7 mouse cellular contexts compared by ENCODE assay signal in the genomic region with DNA sequence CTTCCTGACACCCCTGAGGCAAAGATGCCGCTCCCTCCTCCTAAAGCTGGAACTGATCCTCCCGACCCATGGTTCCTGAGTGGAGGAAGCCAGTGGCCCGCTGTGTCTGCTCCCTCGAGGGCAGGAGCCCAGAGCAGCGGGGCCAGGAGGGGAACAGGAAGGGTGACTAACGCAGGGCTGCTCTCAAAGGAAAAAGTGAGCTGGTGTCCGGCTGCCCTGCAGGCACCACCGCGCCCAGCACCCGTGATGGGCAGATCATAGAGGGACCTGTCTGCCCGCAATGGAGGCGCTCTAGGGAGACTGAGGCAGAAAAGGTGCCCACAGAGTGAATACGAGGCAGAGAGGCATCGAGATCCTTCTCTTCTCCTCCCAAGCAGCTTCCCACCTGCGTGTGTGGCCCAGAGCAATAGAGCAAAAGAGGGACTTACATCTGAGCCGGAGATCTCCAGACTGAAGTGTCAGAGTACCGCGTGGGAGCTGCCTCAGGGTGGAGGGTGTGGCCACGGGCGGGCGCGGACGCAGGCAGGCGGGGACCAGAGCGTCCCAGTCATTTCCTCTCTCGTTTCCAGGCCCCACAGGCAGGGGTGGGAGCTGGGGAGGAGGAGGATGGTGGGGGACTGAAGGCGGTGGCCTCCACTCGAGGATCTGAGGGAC. TPM values are rescaled to one million over a fixed set of nuclear protein-coding genes. Genes with fewer than 3 reads are reported as not detected.
DNase-seq lines count a peak whose midpoint lies in the region; ATAC-seq and TF ChIP-seq lines count a peak whose summit lies in the region.

No protein-coding gene starts in this region.

- ATAC-seq in embryonic facial prominence, embryonic 14.5 days (ENCODE audit: low read depth) = peak; percentile 64
- ATAC-seq in stomach, postnatal 0 days (ENCODE audit: low FRiP score, low TSS enrichment) = peak; percentile 78; the same call in 1 of the 2 replicates

- H3K9ac ChIP-seq in embryonic facial prominence, embryonic 14.5 days (ENCODE audit: low read depth, low read length) = peak overlapping the region; percentile 43; the same call in 1 of the 2 replicates
- H3K9ac ChIP-seq in stomach, postnatal 0 days (ENCODE audit: low read length) = peak overlapping the region; percentile 38; the same call in 1 of the 2 replicates

- 2% methylated on average over 24 of the region's 28 CpGs for WGBS in embryonic facial prominence, embryonic 14.5 days
- WGBS in midbrain, embryonic 10.5 days = 4% methylated on average over 28 of the region's 28 CpGs
- WGBS in stomach, postnatal 0 days = 5% methylated on average over 26 of the region's 28 CpGs

- H3K27ac ChIP-seq in embryonic facial prominence, embryonic 14.5 days (replicated peaks; ENCODE audit: low read depth, low read length) = no peak overlapping the region
- H3K27ac ChIP-seq in midbrain, embryonic 10.5 days (replicated peaks) = 0 out of 2 replicates have a peak overlapping the region, but pooled peaks have one; percentile 28
- no peak overlapping the region for H3K27ac ChIP-seq in stomach, postnatal 0 days (replicated peaks)

- 0 out of 2 replicates have a peak, but pooled peaks cover 4% of the 10 kb centered on the region for H3K4me1 ChIP-seq in embryonic facial prominence, embryonic 14.5 days (ENCODE audit: control insufficient read depth, insufficient read depth, low read length)
- peaks cover 12% of the 10 kb centered on the region for H3K4me1 ChIP-seq in midbrain, embryonic 10.5 days
- peaks cover 11% of the 10 kb centered on the region for H3K4me1 ChIP-seq in stomach, postnatal 0 days (replicated peaks; ENCODE audit: control insufficient read depth, insufficient read depth)

- intact Hi-C loops in heart, postnatal 10 days (cut with DNase I) = loop anchor here (5.0 kb wide), 1 partner anchor 39 kb away; no protein-coding TSS in a partner anchor

- H3K4me3 ChIP-seq in embryonic facial prominence, embryonic 14.5 days (ENCODE audit: low read depth, low read length) = peak overlapping the region; percentile 13
- H3K4me3 ChIP-seq in midbrain, embryonic 10.5 days = peak overlapping the region; percentile 41
- H3K4me3 ChIP-seq in stomach, postnatal 0 days (ENCODE audit: low read depth, low read length) = peak overlapping the region; percentile 27

- H3K27me3 ChIP-seq in embryonic facial prominence, embryonic 14.5 days (replicated peaks; ENCODE audit: control insufficient read depth, insufficient read depth, low read length) = peaks cover 27% of the 10 kb centered on the region
- H3K27me3 ChIP-seq in midbrain, embryonic 10.5 days (ENCODE audit: low read depth, poor library complexity, severe bottlenecking) = peaks cover 55% of the 10 kb centered on the region
- no peaks in the 10 kb centered on the region for H3K27me3 ChIP-seq in stomach, postnatal 0 days (ENCODE audit: control insufficient read depth, insufficient read depth, low read length)

- peak overlapping the region; percentile 46 for H3K4me2 ChIP-seq in embryonic facial prominence, embryonic 14.5 days (ENCODE audit: low read depth, low read length)
- H3K4me2 ChIP-seq in stomach, postnatal 0 days (replicated peaks; ENCODE audit: low read depth) = peak overlapping the region; percentile 53

- TF ChIP-seq CTCF in stomach, postnatal 0 days (IDR thresholded peaks at IDR 0.05; ENCODE audit: low read depth) = no peak

- H3K36me3 ChIP-seq in embryonic facial prominence, embryonic 14.5 days (ENCODE audit: control insufficient read depth, insufficient read depth, low read length) = no peaks in the 10 kb centered on the region
- H3K36me3 ChIP-seq in midbrain, embryonic 10.5 days = no peaks in the 10 kb centered on the region
- H3K36me3 ChIP-seq in stomach, postnatal 0 days (ENCODE audit: control insufficient read depth, insufficient read depth, low read length) = no peaks in the 10 kb centered on the region

- peak; percentile 18 for DNase-seq in R1 (ENCODE audit: low read depth, low spot score)
- DNase-seq in embryonic facial prominence, embryonic 14.5 days (ENCODE audit: low spot score) = peak; percentile 32
- DNase-seq in heart, postnatal 10 days = peak; percentile 73 to 74
- peak; percentile 60 to 70 for DNase-seq in kidney, postnatal 36 days
- DNase-seq in midbrain, embryonic 10.5 days (ENCODE audit: low spot score) = peak; percentile 17
- peak; percentile 53 for DNase-seq in stomach, postnatal 0 days (ENCODE audit: low spot score)
- DNase-seq in cerebellum, adult 9-10 months = no peak

- no peaks in the 10 kb centered on the region for H3K9me3 ChIP-seq in embryonic facial prominence, embryonic 14.5 days (ENCODE audit: control insufficient read depth, low read length)
- H3K9me3 ChIP-seq in midbrain, embryonic 10.5 days (replicated peaks) = no peaks in the 10 kb centered on the region; the same call in 1 of the 2 replicates
- no peaks in the 10 kb centered on the region for H3K9me3 ChIP-seq in stomach, postnatal 0 days (ENCODE audit: control insufficient read depth, low read length)

- TF ChIP-seq EP300 in stomach, postnatal 0 days (optimal IDR thresholded peaks at IDR 0.05) = no peak

RNA-seq across cellular contexts. Expression of a gene that starts 0.5 kb away (rescaled TPM):
- 57.0 and 64.6 TPM in 2 replicates for polyA plus RNA-seq in embryonic facial prominence, embryonic 14.5 days (2014; fragmentation: Nextera tagmentation; extraction: Ambion mirVana)
- 10 to 100 TPM; 30.4 to 33.5 TPM for total RNA-seq in heart, postnatal 10 days (2021)
- 10.2 and 10.8 TPM in 2 replicates for polyA plus RNA-seq in midbrain, embryonic 10.5 days (2016; fragmentation: Nextera tagmentation; extraction: Ambion mirVana)
- polyA plus RNA-seq in stomach, postnatal 0 days (2015; fragmentation: Nextera tagmentation; extraction: Ambion mirVana) = 13.3 and 16.0 TPM in 2 replicates

RNA-seq across cellular contexts. Expression of a gene that starts 9.5 kb away (rescaled TPM):
- polyA plus RNA-seq in embryonic facial prominence, embryonic 14.5 days (2014; fragmentation: Nextera tagmentation; extraction: Ambion mirVana) = 37.0 and 40.9 TPM in 2 replicates
- total RNA-seq in heart, postnatal 10 days (2021) = 1 to 10 TPM; 1.3 to 1.6 TPM
- polyA plus RNA-seq in midbrain, embryonic 10.5 days (2016; fragmentation: Nextera tagmentation; extraction: Ambion mirVana) = 0.70 and 2.8 TPM in 2 replicates
- polyA plus RNA-seq in stomach, postnatal 0 days (2015; fragmentation: Nextera tagmentation; extraction: Ambion mirVana) = 19.9 and 20.3 TPM in 2 replicates

RNA-seq across cellular contexts. Expression of a gene that starts 15.2 kb away (rescaled TPM):
- 113 and 135 TPM in 2 replicates for polyA plus RNA-seq in embryonic facial prominence, embryonic 14.5 days (2014; fragmentation: Nextera tagmentation; extraction: Ambion mirVana)
- 100 to 1,000 TPM; 695 to 726 TPM for total RNA-seq in heart, postnatal 10 days (2021)
- 3.5 and 6.8 TPM in 2 replicates for polyA plus RNA-seq in midbrain, embryonic 10.5 days (2016; fragmentation: Nextera tagmentation; extraction: Ambion mirVana)
- 177 and 187 TPM in 2 replicates for polyA plus RNA-seq in stomach, postnatal 0 days (2015; fragmentation: Nextera tagmentation; extraction: Ambion mirVana)

RNA-seq across cellular contexts. Expression of a gene that starts 17.4 kb away (rescaled TPM):
- polyA plus RNA-seq in embryonic facial prominence, embryonic 14.5 days (2014; fragmentation: Nextera tagmentation; extraction: Ambion mirVana) = 0.86 and 1.6 TPM in 2 replicates
- 1 to 10 TPM; 3.0 to 4.3 TPM for total RNA-seq in heart, postnatal 10 days (2021)
- polyA plus RNA-seq in midbrain, embryonic 10.5 days (2016; fragmentation: Nextera tagmentation; extraction: Ambion mirVana) = 1.1 and 1.2 TPM in 2 replicates
- polyA plus RNA-seq in stomach, postnatal 0 days (2015; fragmentation: Nextera tagmentation; extraction: Ambion mirVana) = 0.46 and 0.87 TPM in 2 replicates

RNA-seq across cellular contexts. Expression of a gene that starts 34.7 kb away (rescaled TPM):
- polyA plus RNA-seq in embryonic facial prominence, embryonic 14.5 days (2014; fragmentation: Nextera tagmentation; extraction: Ambion mirVana) = 48.8 and 71.7 TPM in 2 replicates
- 1 to 10 TPM; 2.8 to 5.1 TPM for total RNA-seq in heart, postnatal 10 days (2021)
- polyA plus RNA-seq in midbrain, embryonic 10.5 days (2016; fragmentation: Nextera tagmentation; extraction: Ambion mirVana) = 3.0 and 3.4 TPM in 2 replicates
- 1,122 and 1,152 TPM in 2 replicates for polyA plus RNA-seq in stomach, postnatal 0 days (2015; fragmentation: Nextera tagmentation; extraction: Ambion mirVana)

Comparison
In these comparisons a context has a peak if more than half of its experiments do, and no peak if none do; other contexts are left out.
1. RNA of a gene that starts 15.2 kb away (polyA plus RNA-seq): 177 to 187 TPM in stomach, postnatal 0 days and 113 to 135 TPM in embryonic facial prominence, embryonic 14.5 days; 3.5 to 6.8 TPM in midbrain, embryonic 10.5 days; every median in the first group is over 10 times any median in the second.
2. Peak in every context shown above with its lines, with median percentiles within 50 percentile points of each other: H3K4me3 ChIP-seq.